Mouse (Mus musculus) heart, embryonic 11.5 days (tissue): ENCODE data around the gene Zc3h4. TPM values are rescaled to one million over a fixed set of nuclear protein-coding genes. Genes with fewer than 3 reads are reported as not detected.
A peak's percentile ranks its signal among the peaks of the same experiment; 100 is the strongest.

Experiments
- ATAC-seq: fragments of 200-750 bp; cut with Nextera tagmentation; replicated peaks from 2 replicates; pipeline ENCODE4 v1.8.0; 2017; ENCODE audit warnings: moderate library complexity; ENCODE audit not compliant: insufficient number of reproducible peaks, low FRiP score, low TSS enrichment
- H3K27ac ChIP-seq: fragments of 300-500 bp; sonication (generic); 2 replicates; pipeline ENCODE4 v1.5.1; 2014; ENCODE audit warnings: mild to moderate bottlenecking, low read depth, low read length
- H3K27me3 ChIP-seq: fragments of 300-500 bp; sonication (generic); 2 replicates; pipeline ENCODE4 v1.6.1; 2014; ENCODE audit warnings: mild to moderate bottlenecking, low read length, mixed read lengths; ENCODE audit not compliant: control insufficient read depth, insufficient read depth
- H3K36me3 ChIP-seq: fragments of 300-500 bp; sonication (generic); 2 replicates; pipeline ENCODE4 v1.6.1; 2014; ENCODE audit warnings: mild to moderate bottlenecking, low read length, moderate library complexity, mixed read lengths; ENCODE audit not compliant: control insufficient read depth, insufficient read depth
- H3K4me1 ChIP-seq: fragments of 300-500 bp; sonication (generic); 2 replicates; pipeline ENCODE4 v1.6.1; 2014; ENCODE audit warnings: low read length; ENCODE audit not compliant: control insufficient read depth, insufficient read depth
- H3K4me2 ChIP-seq: fragments of 300-500 bp; sonication (generic); 2 replicates; pipeline ENCODE4 v1.6.1; 2014; ENCODE audit warnings: mild to moderate bottlenecking, moderate library complexity
- H3K4me3 ChIP-seq: fragments of 300-500 bp; sonication (generic); 2 replicates; pipeline ENCODE4 v1.5.1; 2014; ENCODE audit warnings: low read depth, low read length
- H3K9ac ChIP-seq: fragments of 300-500 bp; sonication (generic); 2 replicates; pipeline ENCODE4 v1.6.1; 2014; ENCODE audit warnings: mild to moderate bottlenecking, low read depth, low read length, moderate library complexity
- H3K9me3 ChIP-seq: fragments of 300-500 bp; sonication (generic); replicated peaks from 2 replicates; pipeline ENCODE4 v1.6.1; 2016; ENCODE audit warnings: low read length; ENCODE audit not compliant: control insufficient read depth
- WGBS: fragments of 180-500 bp; shearing (Covaris S2); extraction: QIAGEN DNeasy Blood & Tissue Kit; methylation state at CpG from one replicate; pipeline ENCODE4 v1.1.7; 2014; ENCODE audit not compliant: insufficient replicate concordance; 5-methylcytosine and 5-hydroxymethylcytosine counted together
- polyA plus RNA-seq: library from polyadenylated mRNA; unstranded; fragments of >200 nt; fragmentation: Nextera tagmentation; extraction: Ambion mirVana; gene quantifications from 2 replicates; pipeline ENCODE4 v1.2.1, GENCODE M21; 2014

The Zc3h4 gene
- polyA plus RNA-seq, 1 experiment from 2014 or later, result 12.8 TPM

DNA sequence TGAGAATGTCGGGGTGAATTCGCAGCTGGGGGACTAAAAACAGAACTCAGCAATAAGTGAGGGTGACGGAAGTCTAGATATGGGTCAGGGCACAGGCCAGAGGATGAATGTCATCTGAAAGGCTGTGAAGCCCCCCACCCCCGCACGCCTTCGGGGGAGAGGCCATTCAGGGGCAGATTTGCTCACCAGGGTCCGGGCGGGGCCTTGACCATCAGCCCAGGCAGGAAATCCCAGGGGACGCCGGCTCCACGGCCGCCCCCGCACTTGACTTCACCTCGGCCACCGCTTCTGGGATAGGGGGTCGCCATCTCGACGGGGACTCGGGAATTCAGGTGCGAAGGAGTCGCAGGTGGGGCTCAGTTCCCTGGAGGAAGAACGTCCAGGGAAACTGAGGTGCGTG, 74.6 kb downstream of the Zc3h4 start:
- WGBS, result 4% methylated on average over 23 of the region's 23 CpGs
- H3K9ac ChIP-seq, result no peak overlapping the region
- H3K27me3 ChIP-seq, result peaks cover 61% of the 10 kb centered on the region
- H3K27ac ChIP-seq, result no peak overlapping the region
- no peak for ATAC-seq
- H3K36me3 ChIP-seq, result no peaks in the 10 kb centered on the region
- no peaks in the 10 kb centered on the region for H3K9me3 ChIP-seq
- peaks cover 18% of the 10 kb centered on the region for H3K4me1 ChIP-seq
- peak overlapping the region; percentile 39; the same call in 1 of the 2 replicates for H3K4me2 ChIP-seq
- H3K4me3 ChIP-seq, result peak overlapping the region; percentile 43

DNA sequence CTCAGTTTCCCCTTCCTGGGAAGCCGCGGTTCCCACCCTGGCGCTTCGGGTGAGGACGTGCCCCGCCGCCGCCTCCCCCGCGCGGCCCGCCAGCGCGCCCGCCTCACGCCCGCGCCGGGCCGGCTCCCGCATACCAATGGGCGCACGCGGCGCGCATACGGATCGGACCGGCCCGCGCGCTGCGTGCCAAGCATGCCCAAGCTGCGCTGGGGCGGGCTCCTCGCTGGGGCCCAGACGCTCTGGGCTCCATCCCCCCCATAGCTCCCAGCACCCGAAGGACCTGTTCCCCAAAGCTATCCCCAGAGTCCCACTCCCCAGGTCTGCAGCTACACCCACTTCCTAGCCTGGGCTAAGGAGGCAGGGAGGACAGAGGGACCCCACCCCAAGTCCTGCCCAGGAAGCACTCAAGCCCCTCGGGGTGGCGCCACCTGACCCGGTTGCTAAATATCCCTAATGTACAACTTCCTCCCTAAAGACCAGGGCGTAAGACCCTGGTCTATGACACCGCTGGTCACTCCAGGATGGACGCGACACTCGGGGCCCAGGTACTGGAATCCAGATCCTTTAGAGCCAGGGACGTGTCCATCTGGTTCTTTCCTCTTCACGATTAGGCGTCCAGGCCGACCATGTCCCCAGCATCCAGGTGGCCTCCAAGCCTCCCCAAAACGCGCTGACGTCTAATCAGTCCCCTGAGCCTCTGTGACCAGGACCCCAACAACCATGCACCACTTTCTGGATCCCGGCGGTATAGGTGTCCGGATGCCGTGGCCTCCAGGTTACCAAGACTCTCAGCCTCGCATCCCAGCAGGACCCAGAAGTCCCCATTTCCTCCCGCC, 75.3 kb downstream of the Zc3h4 start:
- H3K4me1 ChIP-seq, result peaks cover 18% of the 10 kb centered on the region
- peak overlapping the region; percentile 43 for H3K4me3 ChIP-seq
- H3K36me3 ChIP-seq, result no peaks in the 10 kb centered on the region
- no peak overlapping the region for H3K9ac ChIP-seq
- no peak for ATAC-seq
- no peak overlapping the region for H3K27ac ChIP-seq
- H3K27me3 ChIP-seq, result peaks cover 61% of the 10 kb centered on the region
- H3K4me2 ChIP-seq, result peak overlapping the region; percentile 63
- H3K9me3 ChIP-seq, result no peaks in the 10 kb centered on the region
- 1% methylated on average over 58 of the region's 59 CpGs for WGBS

DNA sequence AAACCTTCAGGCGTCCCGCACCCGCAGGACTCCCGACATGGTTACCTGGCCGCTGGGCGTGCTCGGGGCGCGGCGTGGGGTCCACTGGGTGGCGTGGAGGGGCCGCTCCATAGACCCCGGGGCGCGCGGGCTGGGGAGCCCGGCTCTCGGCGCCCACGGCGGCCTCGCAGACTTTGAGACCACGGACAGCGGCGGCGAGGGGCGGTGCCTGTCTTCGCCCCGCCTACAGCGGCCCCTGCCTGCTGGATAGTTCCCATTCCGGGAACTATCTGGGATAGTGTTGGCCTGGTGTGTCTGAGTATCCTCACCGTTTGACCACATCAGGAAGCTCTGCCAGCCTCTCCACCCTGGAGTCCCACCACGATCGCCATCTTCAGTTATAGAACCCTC, 75.9 kb downstream of the Zc3h4 start:
- H3K4me2 ChIP-seq, result peak overlapping the region; percentile 63
- peaks cover 55% of the 10 kb centered on the region for H3K27me3 ChIP-seq
- no peak overlapping the region for H3K9ac ChIP-seq
- H3K9me3 ChIP-seq, result no peaks in the 10 kb centered on the region
- WGBS, result under 1% methylated on average over 34 of the region's 34 CpGs
- H3K4me1 ChIP-seq, result peaks cover 18% of the 10 kb centered on the region
- peak overlapping the region; percentile 43 for H3K4me3 ChIP-seq
- ATAC-seq, result no peak
- H3K27ac ChIP-seq, result no peak overlapping the region
- H3K36me3 ChIP-seq, result no peaks in the 10 kb centered on the region

DNA sequence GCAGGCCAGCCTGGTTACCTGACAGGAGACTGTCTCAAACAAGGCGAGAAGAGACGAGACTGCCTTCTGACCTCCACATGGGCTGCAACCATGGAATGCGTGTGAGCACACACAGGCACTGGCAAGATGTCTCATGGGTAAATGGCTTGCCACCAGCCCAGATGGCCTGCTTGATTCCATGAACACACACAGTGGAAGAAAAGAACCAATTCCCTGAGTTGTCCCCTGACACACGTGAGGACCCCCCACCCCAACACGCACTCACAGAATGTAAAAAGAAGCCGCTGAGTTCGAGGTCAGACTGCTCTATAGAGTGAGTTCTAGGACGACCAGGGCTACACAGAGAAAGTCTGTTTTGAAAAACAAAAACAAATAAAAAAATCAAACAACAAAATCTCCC, 76.9 kb downstream of the Zc3h4 start, which contains the start of gene Npas1:
TSS of gene Npas1 (minus strand) at position 101 of the 400 bp plus-strand sequence.
- H3K4me2 ChIP-seq, result peak within 1 kb of the TSS; percentile 63
- H3K9me3 ChIP-seq, result no peaks in the 10 kb centered on the region
- no peaks in the 10 kb centered on the region for H3K36me3 ChIP-seq
- no peak within 1 kb of the TSS for H3K9ac ChIP-seq
- peaks cover 18% of the 10 kb centered on the region for H3K4me1 ChIP-seq
- no peak for ATAC-seq
- peaks cover 46% of the 10 kb centered on the region for H3K27me3 ChIP-seq
- H3K27ac ChIP-seq, result no peak within 1 kb of the TSS
- peak within 1 kb of the TSS; percentile 43 for H3K4me3 ChIP-seq
- WGBS, result 76% methylated on average over 8 of the region's 8 CpGs

Other genes with a start within 250 kb of the Zc3h4 start
- 19.7 and 22.8 TPM in 2 replicates for gene Meis3, start 225.8 kb upstream of the Zc3h4 start, polyA plus RNA-seq
- gene Dhx34, start 178.9 kb upstream of the Zc3h4 start, polyA plus RNA-seq, result 7.4 and 7.8 TPM in 2 replicates
- gene C5ar2, start 156.8 kb upstream of the Zc3h4 start, polyA plus RNA-seq, result 0.21 and 0.34 TPM in 2 replicates
- 0.74 and 1.5 TPM in 2 replicates for gene C5ar1, start 141.4 kb upstream of the Zc3h4 start, polyA plus RNA-seq
- gene Inafm1, start 127.3 kb upstream of the Zc3h4 start, polyA plus RNA-seq, result 6.6 and 6.7 TPM in 2 replicates
- gene Ccdc9, start 114.1 kb upstream of the Zc3h4 start, polyA plus RNA-seq, result 11.3 and 16.4 TPM in 2 replicates
- gene Bbc3, start 92.5 kb upstream of the Zc3h4 start, polyA plus RNA-seq, result 3.7 and 6.0 TPM in 2 replicates
- gene Sae1, start 13.1 kb upstream of the Zc3h4 start, polyA plus RNA-seq, result 222 and 243 TPM in 2 replicates
- gene Tmem160, start 51.9 kb downstream of the Zc3h4 start, polyA plus RNA-seq, result 69.4 and 78.6 TPM in 2 replicates
- 0.23 TPM in 1 of 2 replicates, not detected in the other for gene Npas1, start 76.8 kb downstream of the Zc3h4 start, polyA plus RNA-seq
- gene Arhgap35, start 214.1 kb downstream of the Zc3h4 start, polyA plus RNA-seq, result 15.9 and 17.2 TPM in 2 replicates